Mouse (Mus musculus) megakaryocyte, embryonic 14.5 days (primary cell): Measurements from ENCODE around the gene Crygb. TPM values are rescaled to one million over a fixed set of nuclear protein-coding genes. Genes with fewer than 3 reads are reported as not detected.
"Not testable (repeated sequence)": the region's sequence is repeated elsewhere in the genome, so short reads cannot be mapped to it uniquely, and the experiment has no call there.

Experiments
- H3K27me3 ChIP-seq: replicated peaks from 2 replicates; pipeline ENCODE3; 2012; ENCODE audit warnings: inconsistent platforms
- H3K36me3 ChIP-seq: replicated peaks from 2 replicates; pipeline ENCODE3; 2012; ENCODE audit warnings: low read length, inconsistent platforms, mixed read lengths
- H3K4me1 ChIP-seq: 2 replicates; pipeline ENCODE4 v1.6.1; 2012; ENCODE audit warnings: inconsistent platforms
- H3K4me3 ChIP-seq: replicated peaks from 2 replicates; pipeline ENCODE3; 2012; ENCODE audit warnings: moderate library complexity, mild to moderate bottlenecking, inconsistent platforms
- H3K9me3 ChIP-seq: 2 replicates; pipeline ENCODE4 v1.6.1; 2012; ENCODE audit warnings: inconsistent platforms
- FLI1 ChIP-seq: IDR thresholded peaks from 2 replicates; pipeline ENCODE4 v1.6.1; 2012; ENCODE audit warnings: low read length, inconsistent platforms, mixed read lengths
- GATA1 ChIP-seq: IDR thresholded peaks from 3 replicates; pipeline ENCODE4 v1.6.1; 2012; ENCODE audit warnings: mixed read lengths, low read length, inconsistent platforms, borderline replicate concordance
- polyA plus RNA-seq: library from polyadenylated mRNA; stranded (reverse); fragments of >175 nt; gene quantifications from 2 replicates; pipeline ENCODE4 v1.2.3, GENCODE M21; 2012; ENCODE audit warnings: low replicate concordance; ENCODE audit not compliant: insufficient read depth

Crygb gene
- polyA plus RNA-seq, 1 experiment = not detected

GRCm38 (mm10) chr1:65075607-65076006 lies 6.5 kb downstream of the Crygb start:
- Histone ChIP-seq H3K4me3 (no peak overlapping the region), H3K4me1 (no peaks in the 10 kb centered on the region), H3K36me3 (no peaks in the 10 kb centered on the region), H3K27me3 (no peaks in the 10 kb centered on the region), H3K9me3 (0 out of 2 replicates have a peak, but pooled peaks cover 2% of the 10 kb centered on the region)
- TF ChIP-seq GATA1 = no peak
- no peak for TF ChIP-seq FLI1

GRCm38 (mm10) chr1:65073589-65073988 lies 8.5 kb downstream of the Crygb start, which contains the start of gene Crygc:
Gene Crygc, minus strand, starts transcription at chr1:65073689.
- Histone ChIP-seq H3K36me3 (no peaks in the 10 kb centered on the region), H3K4me3 (no peak within 1 kb of the TSS), H3K9me3 (no peaks in the 10 kb centered on the region), H3K4me1 (no peaks in the 10 kb centered on the region), H3K27me3 (no peaks in the 10 kb centered on the region)
- TF ChIP-seq GATA1 = no peak
- no peak for TF ChIP-seq FLI1

- no peak for TF ChIP-seq FLI1
- TF ChIP-seq GATA1 = no peak
- Histone ChIP-seq H3K9me3 (peaks cover 4% of the 10 kb centered on the region), H3K27me3 (no peaks in the 10 kb centered on the region)
Observed at GRCm38 (mm10) chr1:65067842-65068241, 14.2 kb downstream of the Crygb start.

GRCm38 (mm10) chr1:65064201-65064600 lies 17.9 kb downstream of the Crygb start:
- Histone ChIP-seq H3K4me1 (no peaks in the 10 kb centered on the region), H3K27me3 (no peaks in the 10 kb centered on the region), H3K36me3 (no peaks in the 10 kb centered on the region), H3K9me3 (peaks cover 4% of the 10 kb centered on the region), H3K4me3 (no peak overlapping the region)
- TF ChIP-seq FLI1 (no peak), GATA1 (no peak)

More at GRCm38 (mm10) chr1:65067842-65068241, 14.2 kb downstream of the Crygb start:
- Histone ChIP-seq H3K36me3 (no peaks in the 10 kb centered on the region), H3K4me1 (no peaks in the 10 kb centered on the region), H3K4me3 (no peak overlapping the region)

- no peak for TF ChIP-seq GATA1
- TF ChIP-seq FLI1 = no peak
- Histone ChIP-seq H3K27me3 (no peaks in the 10 kb centered on the region), H3K4me1 (no peaks in the 10 kb centered on the region), H3K4me3 (no peak within 1 kb of the TSS), H3K9me3 (peaks cover 4% of the 10 kb centered on the region), H3K36me3 (no peaks in the 10 kb centered on the region)
Observed at GRCm38 (mm10) chr1:65063352-65063751, 18.7 kb downstream of the Crygb start, which contains the start of gene Crygd. Gene Crygd, minus strand, starts transcription at chr1:65063452.

- Histone ChIP-seq H3K36me3 (no peaks in the 10 kb centered on the region), H3K4me3 (no peak overlapping the region), H3K27me3 (peaks cover 3% of the 10 kb centered on the region), H3K4me1 (peaks cover 9% of the 10 kb centered on the region), H3K9me3 (peaks cover 5% of the 10 kb centered on the region; the same call in 1 of the 2 replicates)
- no peak for TF ChIP-seq GATA1
- no peak for TF ChIP-seq FLI1
Observed at GRCm38 (mm10) chr1:65052140-65052539, 29.9 kb downstream of the Crygb start.

GRCm38 (mm10) chr1:65051696-65052095 lies 30.4 kb downstream of the Crygb start:
- TF ChIP-seq GATA1 (no peak), FLI1 (no peak)
- H3K27me3 ChIP-seq = peaks cover 3% of the 10 kb centered on the region

GRCm38 (mm10) chr1:65050952-65051351 lies 31.1 kb downstream of the Crygb start, which contains the start of gene Cryge:
Gene Cryge, minus strand, starts transcription at chr1:65051149.
- not testable (repeated sequence) for H3K27me3 ChIP-seq, H3K4me1 ChIP-seq, H3K9me3 ChIP-seq, H3K4me3 ChIP-seq, H3K36me3 ChIP-seq

More at GRCm38 (mm10) chr1:65051696-65052095, 30.4 kb downstream of the Crygb start:
- Histone ChIP-seq H3K4me1 (peaks cover 9% of the 10 kb centered on the region), H3K36me3 (no peaks in the 10 kb centered on the region), H3K9me3 (peaks cover 5% of the 10 kb centered on the region; the same call in 1 of the 2 replicates), H3K4me3 (no peak overlapping the region)

GRCm38 (mm10) chr1:65048781-65049180 lies 33.3 kb downstream of the Crygb start:
- Histone ChIP-seq H3K4me1 (peaks cover 9% of the 10 kb centered on the region), H3K9me3 (no peaks in the 10 kb centered on the region), H3K4me3 (no peak overlapping the region), H3K27me3 (peaks cover 7% of the 10 kb centered on the region), H3K36me3 (no peaks in the 10 kb centered on the region)
- TF ChIP-seq FLI1 = no peak
- TF ChIP-seq GATA1 = no peak

GRCm38 (mm10) chr1:65046401-65047109 lies 35.5 kb downstream of the Crygb start:
- TF ChIP-seq GATA1 = no peak
- TF ChIP-seq FLI1 = no peak

More at GRCm38 (mm10) chr1:65046401-65047109, 35.5 kb downstream of the Crygb start:
- Histone ChIP-seq H3K4me3 (no peak overlapping the region), H3K9me3 (no peaks in the 10 kb centered on the region), H3K27me3 (peaks cover 7% of the 10 kb centered on the region), H3K4me1 (peaks cover 9% of the 10 kb centered on the region), H3K36me3 (no peaks in the 10 kb centered on the region)
